Mouse (Mus musculus) hindbrain, embryonic 12.5 days (tissue): ENCODE measurements around the gene Hap1. TPM values are rescaled to one million over a fixed set of nuclear protein-coding genes. Genes with fewer than 3 reads are reported as not detected.
A peak's percentile ranks its signal among the peaks of the same experiment; 100 is the strongest.

Experiments used
- ATAC-seq: fragments of 200-750 bp; cut with Nextera tagmentation; 2 replicates; pipeline ENCODE4 v1.8.0; 2017; ENCODE audit warnings: moderate TSS enrichment; ENCODE audit not compliant: low FRiP score
- H3K27ac ChIP-seq: fragments of 300-500 bp; sonication (generic); 2 replicates; pipeline ENCODE4 v1.5.1; 2016; ENCODE audit warnings: mild to moderate bottlenecking
- H3K27me3 ChIP-seq: fragments of 300-500 bp; sonication (generic); 2 replicates; pipeline ENCODE4 v1.6.1; 2016; ENCODE audit warnings: mild to moderate bottlenecking
- H3K36me3 ChIP-seq: fragments of 300-500 bp; sonication (generic); 2 replicates; pipeline ENCODE4 v1.6.1; 2016; ENCODE audit warnings: mild to moderate bottlenecking
- H3K4me1 ChIP-seq: fragments of 300-500 bp; sonication (generic); 2 replicates; pipeline ENCODE4 v1.6.1; 2016
- H3K4me2 ChIP-seq: fragments of 300-500 bp; sonication (generic); replicated peaks from 2 replicates; pipeline ENCODE4 v1.6.1; 2016; ENCODE audit warnings: mild to moderate bottlenecking
- H3K4me3 ChIP-seq: fragments of 300-500 bp; sonication (generic); 2 replicates; pipeline ENCODE4 v1.5.1; 2016; ENCODE audit warnings: mild to moderate bottlenecking
- H3K9ac ChIP-seq: fragments of 300-500 bp; sonication (generic); 2 replicates; pipeline ENCODE4 v1.6.1; 2016; ENCODE audit warnings: mild to moderate bottlenecking, moderate library complexity
- H3K9me3 ChIP-seq: fragments of 300-500 bp; sonication (generic); replicated peaks from 2 replicates; pipeline ENCODE4 v1.6.1; 2016; ENCODE audit warnings: mild to moderate bottlenecking
- WGBS: fragments of 180-500 bp; shearing (Covaris S2); methylation state at CpG from one replicate; pipeline ENCODE4 v1.1.7; 2016; 5-methylcytosine and 5-hydroxymethylcytosine counted together
- polyA plus RNA-seq: library from polyadenylated mRNA; unstranded; fragments of >200 nt; fragmentation: Nextera tagmentation; extraction: Ambion mirVana; gene quantifications from 2 replicates; pipeline ENCODE4 v1.2.1, GENCODE M21; 2016

Gene Hap1
- polyA plus RNA-seq, 1 experiment from 2014 or later, result 58.0 TPM

DNA sequence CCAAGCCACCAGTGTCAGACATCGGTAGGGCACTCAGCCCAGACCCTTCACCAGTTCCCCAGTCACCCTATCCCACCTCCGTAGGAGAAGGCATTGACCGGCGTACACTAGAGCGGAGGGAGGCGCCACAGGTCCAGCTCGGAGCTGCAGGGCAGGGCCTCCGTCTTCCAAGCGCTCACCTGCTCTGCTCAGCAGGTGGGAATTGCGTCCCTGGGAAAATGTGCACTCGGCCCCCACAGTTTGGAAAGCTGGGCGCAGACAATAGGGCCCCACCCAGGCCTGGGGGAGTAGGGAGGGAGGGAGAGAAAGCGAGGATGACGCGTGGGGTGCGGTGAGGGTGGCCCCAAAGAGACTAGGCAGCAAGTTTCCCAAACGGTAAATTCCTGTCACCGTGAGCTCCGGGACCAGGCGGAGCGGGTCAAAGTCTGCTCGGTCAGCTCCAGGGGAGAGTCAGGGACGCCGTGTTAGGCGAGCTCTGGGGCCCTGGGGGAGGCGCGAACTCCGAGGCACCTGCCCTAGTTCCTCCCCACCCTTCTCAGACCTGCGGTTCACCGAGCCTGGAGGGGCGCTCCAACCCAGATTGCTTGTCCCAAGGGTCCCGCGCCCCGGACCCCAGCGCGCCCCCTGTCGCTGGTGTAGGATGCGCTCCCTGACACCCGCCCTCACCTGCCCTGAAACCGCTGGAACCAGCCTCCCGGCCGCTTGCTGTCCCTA lies 41.1 kb upstream of the Hap1 start:
- Histone ChIP-seq H3K4me1 (peaks cover 20% of the 10 kb centered on the region), H3K4me2 (peak overlapping the region; percentile 54), H3K9me3 (no peaks in the 10 kb centered on the region), H3K9ac (peak overlapping the region; percentile 75), H3K27me3 (peaks cover 21% of the 10 kb centered on the region), H3K4me3 (peak overlapping the region; percentile 58), H3K36me3 (no peaks in the 10 kb centered on the region), H3K27ac (peak overlapping the region; percentile 80)
- WGBS, result 5% methylated on average over 42 of the region's 42 CpGs
- ATAC-seq, result peak; percentile 13; the same call in 1 of the 2 replicates

- Histone ChIP-seq H3K9me3 (no peaks in the 10 kb centered on the region), H3K4me1 (peaks cover 23% of the 10 kb centered on the region), H3K4me3 (peak overlapping the region; percentile 58), H3K36me3 (no peaks in the 10 kb centered on the region), H3K27me3 (peaks cover 21% of the 10 kb centered on the region), H3K9ac (peak overlapping the region; percentile 75), H3K27ac (no peak overlapping the region), H3K4me2 (peak overlapping the region; percentile 54)
- no peak for ATAC-seq
- 34% methylated on average over 17 of the region's 17 CpGs for WGBS
These were observed 40.1 kb upstream of the Hap1 start for GRCm38 (mm10) chr11:100395861-100396631.

DNA sequence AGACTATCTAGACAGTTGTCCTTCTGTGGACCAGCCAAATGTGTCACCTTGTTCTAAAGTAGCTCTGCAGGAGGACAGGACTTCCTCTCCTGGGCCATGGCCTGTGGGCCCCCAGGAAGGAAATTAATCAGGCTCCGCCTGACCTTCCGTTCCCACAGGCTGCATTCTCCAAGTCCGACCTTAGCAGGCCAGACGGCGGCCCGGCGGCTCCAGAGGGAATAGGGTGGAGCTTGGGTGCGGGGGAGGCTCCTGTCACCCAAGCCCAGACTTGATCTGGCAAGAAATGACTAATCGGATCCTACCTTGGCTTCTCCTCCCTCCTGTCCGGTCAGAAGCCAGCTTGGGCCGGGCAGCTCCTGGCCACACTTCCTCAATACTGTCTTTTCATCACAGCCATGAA lies 39.3 kb upstream of the Hap1 start:
- H3K36me3 ChIP-seq, result no peaks in the 10 kb centered on the region
- no peaks in the 10 kb centered on the region for H3K9me3 ChIP-seq
- peak overlapping the region; percentile 54; the same call in 1 of the 2 replicates for H3K4me2 ChIP-seq
- peaks cover 21% of the 10 kb centered on the region for H3K27me3 ChIP-seq
- H3K4me3 ChIP-seq, result no peak overlapping the region
- ATAC-seq, result no peak
- 36% methylated on average over 11 of the region's 11 CpGs for WGBS
- H3K27ac ChIP-seq, result no peak overlapping the region
- H3K9ac ChIP-seq, result no peak overlapping the region
- peaks cover 30% of the 10 kb centered on the region for H3K4me1 ChIP-seq

- peaks cover 37% of the 10 kb centered on the region for H3K4me1 ChIP-seq
- no peak overlapping the region for H3K4me2 ChIP-seq
- no peak overlapping the region for H3K4me3 ChIP-seq
- no peaks in the 10 kb centered on the region for H3K36me3 ChIP-seq
- H3K27ac ChIP-seq, result no peak overlapping the region
- H3K9ac ChIP-seq, result no peak overlapping the region
- 67% methylated on average over 5 of the region's 5 CpGs for WGBS
- H3K9me3 ChIP-seq, result no peaks in the 10 kb centered on the region
- H3K27me3 ChIP-seq, result peaks cover 21% of the 10 kb centered on the region
- no peak for ATAC-seq
These were observed 38.6 kb upstream of the Hap1 start for GRCm38 (mm10) chr11:100394353-100395074.

DNA sequence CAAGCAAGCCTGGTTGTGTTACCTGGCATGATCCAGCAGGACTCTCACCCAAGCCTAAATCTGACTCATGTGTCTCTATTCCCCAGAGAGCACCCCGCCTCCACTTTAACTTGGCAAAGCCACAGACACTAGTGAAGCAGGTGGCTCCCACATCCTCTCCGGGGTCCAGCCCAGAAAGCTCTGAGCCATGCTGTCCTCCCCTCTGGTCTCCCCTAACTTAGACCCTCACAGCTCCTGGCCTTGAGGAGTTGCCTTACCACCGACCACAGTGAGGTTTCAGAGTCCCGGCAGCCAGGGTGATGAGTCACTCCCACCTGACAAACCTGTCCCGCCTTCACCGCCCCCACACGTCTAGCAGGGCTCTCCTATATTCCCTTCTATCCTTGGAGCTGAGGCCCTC lies 37.8 kb upstream of the Hap1 start:
- H3K4me1 ChIP-seq, result peaks cover 38% of the 10 kb centered on the region
- ATAC-seq, result no peak
- peaks cover 21% of the 10 kb centered on the region for H3K27me3 ChIP-seq
- H3K36me3 ChIP-seq, result no peaks in the 10 kb centered on the region
- no peak overlapping the region for H3K4me3 ChIP-seq
- H3K27ac ChIP-seq, result no peak overlapping the region
- H3K9me3 ChIP-seq, result no peaks in the 10 kb centered on the region
- no peak overlapping the region for H3K9ac ChIP-seq
- WGBS, result 87% methylated on average over 7 of the region's 7 CpGs
- H3K4me2 ChIP-seq, result no peak overlapping the region

- no peaks in the 10 kb centered on the region for H3K36me3 ChIP-seq
- no peaks in the 10 kb centered on the region for H3K9me3 ChIP-seq
- H3K27ac ChIP-seq, result no peak overlapping the region
- H3K4me3 ChIP-seq, result no peak overlapping the region
- H3K4me2 ChIP-seq, result no peak overlapping the region
- 94% methylated on average over 5 of the region's 5 CpGs for WGBS
- H3K9ac ChIP-seq, result peak overlapping the region; percentile 18; the same call in 1 of the 2 replicates
- peaks cover 21% of the 10 kb centered on the region for H3K27me3 ChIP-seq
- ATAC-seq, result no peak
- H3K4me1 ChIP-seq, result peaks cover 46% of the 10 kb centered on the region
These were observed 37.0 kb upstream of the Hap1 start for GRCm38 (mm10) chr11:100392958-100393357.

DNA sequence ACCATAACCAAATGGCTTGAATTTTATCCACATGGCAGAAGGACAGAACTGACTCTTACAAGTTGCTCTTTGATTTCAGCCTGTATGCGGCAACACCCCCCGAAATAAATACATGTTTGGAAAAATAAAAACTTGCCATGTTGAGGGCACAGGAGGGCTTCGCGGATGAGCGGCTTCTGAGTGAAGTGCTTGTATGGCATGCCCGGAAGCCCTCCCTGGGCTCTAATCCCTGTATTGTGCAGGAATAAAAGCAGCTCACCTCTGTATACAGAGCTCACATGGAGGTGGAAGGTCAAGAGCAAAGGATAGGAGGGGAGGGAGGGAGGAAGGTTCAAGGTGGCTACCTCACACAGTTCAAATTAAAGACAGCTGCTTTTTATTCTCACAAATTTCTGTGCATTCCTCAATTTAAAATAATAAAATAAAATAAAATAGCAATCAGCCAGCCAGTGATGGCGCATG lies 36.0 kb upstream of the Hap1 start:
- Histone ChIP-seq H3K27me3 (peaks cover 19% of the 10 kb centered on the region), H3K4me3 (no peak overlapping the region), H3K4me2 (no peak overlapping the region), H3K27ac (no peak overlapping the region), H3K9ac (no peak overlapping the region), H3K4me1 (peaks cover 52% of the 10 kb centered on the region), H3K9me3 (no peaks in the 10 kb centered on the region), H3K36me3 (no peaks in the 10 kb centered on the region)
- WGBS, result 93% methylated on average over 7 of the region's 7 CpGs
- no peak for ATAC-seq

- 0 out of 2 replicates have a peak overlapping the region, but pooled peaks have one; percentile 26 for H3K27ac ChIP-seq
These were observed 35.4 kb upstream of the Hap1 start for GRCm38 (mm10) chr11:100391081-100391883.

GRCm38 (mm10) chr11:100389931-100390445 lies 34.1 kb upstream of the Hap1 start:
- Histone ChIP-seq H3K4me3 (no peak overlapping the region), H3K9ac (no peak overlapping the region), H3K36me3 (peaks cover 6% of the 10 kb centered on the region; the same call in 1 of the 2 replicates), H3K27ac (peak overlapping the region; percentile 26; the same call in 1 of the 2 replicates), H3K4me1 (peaks cover 38% of the 10 kb centered on the region), H3K27me3 (peaks cover 2% of the 10 kb centered on the region; the same call in 1 of the 2 replicates), H3K4me2 (no peak overlapping the region), H3K9me3 (no peaks in the 10 kb centered on the region)
- no peak for ATAC-seq
- 35% methylated on average over 8 of the region's 8 CpGs for WGBS

More at GRCm38 (mm10) chr11:100391081-100391883, 35.4 kb upstream of the Hap1 start:
- no peak overlapping the region for H3K9ac ChIP-seq
- peaks cover 51% of the 10 kb centered on the region for H3K4me1 ChIP-seq
- no peaks in the 10 kb centered on the region for H3K36me3 ChIP-seq
- WGBS, result 60% methylated on average over 9 of the region's 9 CpGs
- H3K9me3 ChIP-seq, result no peaks in the 10 kb centered on the region
- H3K4me3 ChIP-seq, result no peak overlapping the region
- H3K27me3 ChIP-seq, result peaks cover 15% of the 10 kb centered on the region
- ATAC-seq, result peak; percentile 55
- H3K4me2 ChIP-seq, result no peak overlapping the region

GRCm38 (mm10) chr11:100388588-100388987 lies 32.7 kb upstream of the Hap1 start:
- Histone ChIP-seq H3K9ac (no peak overlapping the region), H3K4me1 (peaks cover 33% of the 10 kb centered on the region), H3K36me3 (peaks cover 6% of the 10 kb centered on the region; the same call in 1 of the 2 replicates), H3K4me3 (no peak overlapping the region), H3K9me3 (no peaks in the 10 kb centered on the region), H3K4me2 (no peak overlapping the region), H3K27ac (no peak overlapping the region), H3K27me3 (no peaks in the 10 kb centered on the region)
- 86% methylated on average over 6 of the region's 6 CpGs for WGBS
- no peak for ATAC-seq

DNA sequence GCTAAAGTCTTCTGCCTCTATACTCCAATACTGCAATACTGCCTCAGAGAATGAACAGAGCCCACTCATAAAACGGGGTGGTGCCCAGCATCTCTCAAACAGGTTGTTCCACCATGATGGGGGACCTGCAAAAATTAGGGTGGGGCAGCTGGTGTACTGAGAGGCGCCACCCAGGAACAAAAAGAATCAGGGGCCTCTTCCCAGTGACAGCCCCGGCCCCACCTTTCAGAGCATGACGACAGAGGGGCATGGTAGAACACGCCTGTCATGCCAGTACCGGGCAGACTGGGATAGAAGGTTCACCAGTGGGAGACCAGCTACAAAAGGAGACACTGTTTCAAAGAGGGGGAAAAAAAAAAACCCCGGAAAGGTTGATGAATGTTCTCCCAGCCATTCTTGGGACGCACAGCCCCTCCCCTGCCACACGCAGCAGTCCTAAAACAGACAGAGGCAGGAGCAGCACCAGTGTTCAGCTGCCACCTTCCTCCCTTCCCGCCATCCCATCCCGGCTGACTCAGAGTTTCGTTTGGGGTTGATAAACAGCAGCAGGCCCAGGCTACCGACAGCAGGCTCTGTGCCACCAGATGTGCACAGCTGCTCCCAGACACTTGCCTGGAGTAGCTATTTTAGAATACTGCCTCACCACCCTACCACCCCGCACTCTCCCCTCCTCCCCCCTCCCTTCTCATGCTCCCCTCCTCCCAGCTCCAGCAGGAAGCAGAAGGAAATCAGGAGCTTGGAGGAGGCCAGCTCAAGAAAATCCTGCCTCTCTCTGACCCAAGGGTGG lies 31.9 kb upstream of the Hap1 start:
- no peak overlapping the region for H3K9ac ChIP-seq
- H3K36me3 ChIP-seq, result peaks cover 12% of the 10 kb centered on the region
- ATAC-seq, result no peak
- H3K9me3 ChIP-seq, result no peaks in the 10 kb centered on the region
- H3K4me2 ChIP-seq, result no peak overlapping the region
- H3K27me3 ChIP-seq, result no peaks in the 10 kb centered on the region
- no peak overlapping the region for H3K27ac ChIP-seq
- 48% methylated on average over 14 of the region's 14 CpGs for WGBS
- no peak overlapping the region for H3K4me3 ChIP-seq
- H3K4me1 ChIP-seq, result peaks cover 33% of the 10 kb centered on the region
